13 mouse cellular contexts compared by ENCODE assay signal in genomic region chr2:32617601-32618000, GRCm38 (mm10). TPM values are rescaled to one million over a fixed set of nuclear protein-coding genes. Genes with fewer than 3 reads are reported as not detected.
A peak's percentile ranks its signal among the peaks of the same experiment; 100 is the strongest.
DNase-seq lines count a peak whose midpoint lies in the region; ATAC-seq and TF ChIP-seq lines count a peak whose summit lies in the region.
"Had no signal": no experiment of that assay in that cellular context is flagged by ENCODE, and none has a peak within 500 bp of the region (broad histone marks: within the 10 kb centered on the region; RNA-seq: fewer than 3 reads in every experiment).

No protein-coding gene starts in this region.

- TF ChIP-seq CTCF in forebrain, postnatal 0 days (IDR thresholded peaks at IDR 0.05; ENCODE audit: low read depth), result peak; percentile 49
- peak; percentile 41 for TF ChIP-seq CTCF in lung, embryonic 14.5 days (IDR thresholded peaks at IDR 0.05; ENCODE audit: low read depth)
- TF ChIP-seq CTCF in MEL (IDR thresholded peaks at IDR 0.05 in 2 of 3, conservative IDR thresholded peaks at IDR 0.05 in 1 of 3; ENCODE audit: control insufficient read depth in 1 of 3, insufficient read depth in 1 of 3, low read depth in 2 of 3, low read length in 3 of 3, poor library complexity in 1 of 3, severe bottlenecking in 1 of 3), result peak; percentile 56 to 65 (median 62)

- no peaks in the 10 kb centered on the region for H3K9me3 ChIP-seq in forebrain, postnatal 0 days (ENCODE audit: low read length)
- no peaks in the 10 kb centered on the region for H3K9me3 ChIP-seq in forebrain, embryonic 10.5 days
- 0 out of 2 replicates have a peak, but pooled peaks cover 4% of the 10 kb centered on the region for H3K9me3 ChIP-seq in lung, embryonic 14.5 days (ENCODE audit: low read depth, low read length)
- H3K9me3 ChIP-seq in MEL (replicated peaks; ENCODE audit: insufficient read depth, low read length), result no peaks in the 10 kb centered on the region
- H3K9me3 ChIP-seq in neural tube, embryonic 15.5 days (replicated peaks), result no peaks in the 10 kb centered on the region
- H3K9me3 ChIP-seq: embryonic facial prominence, embryonic 12.5 days; hindbrain, embryonic 13.5 days had no signal

- peak; percentile 41 for TF ChIP-seq RAD21 in MEL (IDR thresholded peaks at IDR 0.05; ENCODE audit: low read depth, low read length)

- H3K9ac ChIP-seq in forebrain, postnatal 0 days, result no peak overlapping the region
- H3K9ac ChIP-seq in lung, embryonic 14.5 days, result no peak overlapping the region
- H3K9ac ChIP-seq in MEL (ENCODE audit: control insufficient read depth, low read depth, low read length, poor library complexity, severe bottlenecking), result no peak overlapping the region
- no peak overlapping the region for H3K9ac ChIP-seq in neural tube, embryonic 15.5 days (replicated peaks)
- H3K9ac ChIP-seq: embryonic facial prominence, embryonic 12.5 days; hindbrain, embryonic 13.5 days had no signal

- H3K36me3 ChIP-seq in forebrain, postnatal 0 days (ENCODE audit: insufficient read depth), result peaks cover 9% of the 10 kb centered on the region
- peaks cover 54% of the 10 kb centered on the region for H3K36me3 ChIP-seq in forebrain, embryonic 10.5 days (replicated peaks)
- peaks cover 45% of the 10 kb centered on the region for H3K36me3 ChIP-seq in lung, embryonic 14.5 days (ENCODE audit: insufficient read depth)
- peaks cover 1 to 11% of the 10 kb centered on the region in 2 experiments; a peak in 2 of 4 replicates for H3K36me3 ChIP-seq in MEL (ENCODE audit: control insufficient read depth in 1 of 2, insufficient read depth in 2 of 2, low read length in 2 of 2)
- peaks cover 31% of the 10 kb centered on the region for H3K36me3 ChIP-seq in neural tube, embryonic 15.5 days

- H3K79me2 ChIP-seq in MEL (ENCODE audit: control insufficient read depth, insufficient read depth, low read length, poor library complexity), result no peaks in the 10 kb centered on the region

- no peak overlapping the region for H3K4me2 ChIP-seq in forebrain, postnatal 0 days (ENCODE audit: low read depth)
- no peak overlapping the region for H3K4me2 ChIP-seq in lung, embryonic 14.5 days
- H3K4me2 ChIP-seq in neural tube, embryonic 15.5 days, result no peak overlapping the region
- H3K4me2 ChIP-seq: embryonic facial prominence, embryonic 12.5 days; hindbrain, embryonic 13.5 days had no signal

- H3K4me1 ChIP-seq in forebrain, postnatal 0 days (ENCODE audit: insufficient read depth), result no peaks in the 10 kb centered on the region
- peaks cover 40% of the 10 kb centered on the region for H3K4me1 ChIP-seq in forebrain, embryonic 10.5 days
- peaks cover 31% of the 10 kb centered on the region for H3K4me1 ChIP-seq in lung, embryonic 14.5 days (ENCODE audit: insufficient read depth)
- peaks cover 2 to 17% of the 10 kb centered on the region in 2 experiments; a peak in 3 of 4 replicates for H3K4me1 ChIP-seq in MEL (ENCODE audit: control insufficient read depth in 1 of 2, insufficient read depth in 2 of 2, low read length in 2 of 2)
- peaks cover 30% of the 10 kb centered on the region for H3K4me1 ChIP-seq in neural tube, embryonic 15.5 days

- no peak for DNase-seq in forebrain, postnatal 0 days
- no peak for DNase-seq in forebrain, embryonic 10.5 days (ENCODE audit: extremely low spot score, low spot score)
- DNase-seq in lung, embryonic 14.5 days, result no peak
- no peak for DNase-seq in lung, postnatal 4 days
- peak; percentile 56 for DNase-seq in MEL (ENCODE audit: low read depth, low spot score)
- DNase-seq in retina, postnatal 1 day, result peak; percentile 61
- DNase-seq in embryo, embryonic 10 days (ENCODE audit: low spot score), result no peak
- DNase-seq: cerebellum, adult 11 months; lung, postnatal 14 days had no signal

- 94% methylated on average over 4 of the region's 4 CpGs for WGBS in forebrain, postnatal 0 days
- WGBS in forebrain, embryonic 10.5 days, result 95% methylated on average over 4 of the region's 4 CpGs
- 94% methylated on average over 4 of the region's 4 CpGs for WGBS in lung, embryonic 14.5 days
- WGBS in neural tube, embryonic 15.5 days, result 92% methylated on average over 4 of the region's 4 CpGs

- TF ChIP-seq POLR2A in MEL (IDR thresholded peaks at IDR 0.05; ENCODE audit: control insufficient read depth in 1 of 2, insufficient read depth in 1 of 2, low read depth in 1 of 2, low read length in 2 of 2, poor library complexity in 1 of 2), result no peak

- TF ChIP-seq EP300 in MEL (IDR thresholded peaks at IDR 0.05; ENCODE audit: low read depth in 1 of 2, low read length in 2 of 2), result no peak

- no peak for ATAC-seq in forebrain, postnatal 0 days
- no peak for ATAC-seq in lung, embryonic 14.5 days (ENCODE audit: insufficient read depth)
- ATAC-seq in neural tube, embryonic 15.5 days (ENCODE audit: low FRiP score), result no peak

- no peak overlapping the region for H3K27ac ChIP-seq in forebrain, postnatal 0 days (ENCODE audit: low read depth, low read length)
- H3K27ac ChIP-seq in forebrain, embryonic 10.5 days, result no peak overlapping the region
- no peak overlapping the region for H3K27ac ChIP-seq in lung, embryonic 14.5 days (ENCODE audit: low read depth)
- no peak overlapping the region for H3K27ac ChIP-seq in MEL (ENCODE audit: control insufficient read depth, low read depth, low read length)
- no peak overlapping the region for H3K27ac ChIP-seq in neural tube, embryonic 15.5 days (replicated peaks)
- H3K27ac ChIP-seq: embryonic facial prominence, embryonic 12.5 days; hindbrain, embryonic 13.5 days had no signal

- no peaks in the 10 kb centered on the region for H3K27me3 ChIP-seq in forebrain, postnatal 0 days (ENCODE audit: insufficient read depth, low read length)
- no peaks in the 10 kb centered on the region for H3K27me3 ChIP-seq in forebrain, embryonic 10.5 days (ENCODE audit: poor library complexity, severe bottlenecking)
- H3K27me3 ChIP-seq in lung, embryonic 14.5 days (ENCODE audit: insufficient read depth, low read length), result no peaks in the 10 kb centered on the region
- no peaks in the 10 kb centered on the region for H3K27me3 ChIP-seq in MEL (ENCODE audit: control insufficient read depth in 1 of 2, insufficient read depth in 2 of 2, low read length in 2 of 2)
- no peaks in the 10 kb centered on the region for H3K27me3 ChIP-seq in neural tube, embryonic 15.5 days (replicated peaks)
- H3K27me3 ChIP-seq: embryonic facial prominence, embryonic 12.5 days; hindbrain, embryonic 13.5 days had no signal

- H3K4me3 ChIP-seq in forebrain, postnatal 0 days (ENCODE audit: low read depth, low read length), result no peak overlapping the region
- H3K4me3 ChIP-seq in forebrain, embryonic 10.5 days, result no peak overlapping the region
- H3K4me3 ChIP-seq in lung, embryonic 14.5 days (ENCODE audit: low read depth, low read length), result no peak overlapping the region
- H3K4me3 ChIP-seq in MEL (ENCODE audit: control insufficient read depth in 1 of 2, insufficient read depth in 1 of 2, low read depth in 2 of 2, low read length in 2 of 2), result no peak overlapping the region
- H3K4me3 ChIP-seq in neural tube, embryonic 15.5 days (replicated peaks), result no peak overlapping the region
- H3K4me3 ChIP-seq: embryonic facial prominence, embryonic 12.5 days; hindbrain, embryonic 13.5 days had no signal

RNA-seq across cellular contexts. Expression of gene Ak1, which starts 4.0 kb away (rescaled TPM):
- total RNA-seq in forebrain, postnatal 0 days (2014; rRNA removed), result 114 and 123 TPM in 2 replicates
- 119 and 123 TPM in 2 replicates for polyA plus RNA-seq in forebrain, postnatal 0 days (2015; fragmentation: Nextera tagmentation; extraction: Ambion mirVana)
- polyA plus RNA-seq in forebrain, embryonic 10.5 days (2016; fragmentation: Nextera tagmentation; extraction: Ambion mirVana), result 17.8 and 20.2 TPM in 2 replicates
- 34.3 and 35.8 TPM in 2 replicates for polyA plus RNA-seq in lung, embryonic 14.5 days (2014; fragmentation: Nextera tagmentation; extraction: Ambion mirVana)
- 0.12 TPM in 1 of 2 replicates, not detected in the other for total RNA-seq in MEL (2012; rRNA removed)
- under 1 TPM in 1 of 2 experiments, not detected in 1; 0.13 TPM for polyA plus RNA-seq in MEL (2012; ENCODE audit: insufficient read depth in 1 of 2, insufficient read length in 2 of 2, low read depth in 1 of 2, low replicate concordance in 2 of 2, missing spikeins in 1 of 2)
- 88.5 and 103 TPM in 2 replicates for polyA plus RNA-seq in neural tube, embryonic 15.5 days (2015; fragmentation: Nextera tagmentation; extraction: Ambion mirVana)

RNA-seq across cellular contexts. Expression of gene St6galnac6, which starts 18.1 kb away (rescaled TPM):
- total RNA-seq in forebrain, postnatal 0 days (2014; rRNA removed), result 65.3 and 72.9 TPM in 2 replicates
- polyA plus RNA-seq in forebrain, postnatal 0 days (2015; fragmentation: Nextera tagmentation; extraction: Ambion mirVana), result 34.8 and 42.3 TPM in 2 replicates
- polyA plus RNA-seq in forebrain, embryonic 10.5 days (2016; fragmentation: Nextera tagmentation; extraction: Ambion mirVana), result 13.3 and 13.8 TPM in 2 replicates
- 8.3 and 11.1 TPM in 2 replicates for polyA plus RNA-seq in lung, embryonic 14.5 days (2014; fragmentation: Nextera tagmentation; extraction: Ambion mirVana)
- 9.0 and 12.5 TPM in 2 replicates for total RNA-seq in MEL (2012; rRNA removed)
- polyA plus RNA-seq in MEL (2012; ENCODE audit: insufficient read depth in 1 of 2, insufficient read length in 2 of 2, low read depth in 1 of 2, low replicate concordance in 2 of 2, missing spikeins in 1 of 2), result 10 to 100 TPM in 1 of 2 experiments, not detected in 1; 26.5 TPM
- 13.5 and 14.4 TPM in 2 replicates for polyA plus RNA-seq in neural tube, embryonic 15.5 days (2015; fragmentation: Nextera tagmentation; extraction: Ambion mirVana)

RNA-seq across cellular contexts. Expression of gene Eng, which starts 28.8 kb away (rescaled TPM):
- total RNA-seq in forebrain, postnatal 0 days (2014; rRNA removed), result 8.2 and 14.7 TPM in 2 replicates
- polyA plus RNA-seq in forebrain, postnatal 0 days (2015; fragmentation: Nextera tagmentation; extraction: Ambion mirVana), result 19.3 and 22.1 TPM in 2 replicates
- 24.5 and 24.7 TPM in 2 replicates for polyA plus RNA-seq in forebrain, embryonic 10.5 days (2016; fragmentation: Nextera tagmentation; extraction: Ambion mirVana)
- 91.1 and 98.5 TPM in 2 replicates for polyA plus RNA-seq in lung, embryonic 14.5 days (2014; fragmentation: Nextera tagmentation; extraction: Ambion mirVana)
- 0.33 and 0.73 TPM in 2 replicates for total RNA-seq in MEL (2012; rRNA removed)
- polyA plus RNA-seq in MEL (2012; ENCODE audit: insufficient read depth in 1 of 2, insufficient read length in 2 of 2, low read depth in 1 of 2, low replicate concordance in 2 of 2, missing spikeins in 1 of 2), result 1 to 10 TPM in 1 of 2 experiments, not detected in 1; 1.0 TPM
- polyA plus RNA-seq in neural tube, embryonic 15.5 days (2015; fragmentation: Nextera tagmentation; extraction: Ambion mirVana), result 29.6 and 40.5 TPM in 2 replicates

RNA-seq across cellular contexts. Expression of gene St6galnac4, which starts 30.7 kb away (rescaled TPM):
- total RNA-seq in forebrain, postnatal 0 days (2014; rRNA removed), result 32.4 and 35.5 TPM in 2 replicates
- polyA plus RNA-seq in forebrain, postnatal 0 days (2015; fragmentation: Nextera tagmentation; extraction: Ambion mirVana), result 31.3 and 33.2 TPM in 2 replicates
- polyA plus RNA-seq in forebrain, embryonic 10.5 days (2016; fragmentation: Nextera tagmentation; extraction: Ambion mirVana), result 15.7 and 17.6 TPM in 2 replicates
- polyA plus RNA-seq in lung, embryonic 14.5 days (2014; fragmentation: Nextera tagmentation; extraction: Ambion mirVana), result 22.0 and 23.8 TPM in 2 replicates
- 44.3 and 58.3 TPM in 2 replicates for total RNA-seq in MEL (2012; rRNA removed)
- 100 to 1,000 TPM in 1 of 2 experiments, not detected in 1; 109 TPM for polyA plus RNA-seq in MEL (2012; ENCODE audit: insufficient read depth in 1 of 2, insufficient read length in 2 of 2, low read depth in 1 of 2, low replicate concordance in 2 of 2, missing spikeins in 1 of 2)
- polyA plus RNA-seq in neural tube, embryonic 15.5 days (2015; fragmentation: Nextera tagmentation; extraction: Ambion mirVana), result 43.9 and 44.6 TPM in 2 replicates

RNA-seq across cellular contexts. Expression of gene 9430097D07Rik, which starts 42.1 kb away (rescaled TPM):
- 0.38 and 1.0 TPM in 2 replicates for total RNA-seq in forebrain, postnatal 0 days (2014; rRNA removed)
- 0.26 and 0.45 TPM in 2 replicates for polyA plus RNA-seq in forebrain, postnatal 0 days (2015; fragmentation: Nextera tagmentation; extraction: Ambion mirVana)
- polyA plus RNA-seq in forebrain, embryonic 10.5 days (2016; fragmentation: Nextera tagmentation; extraction: Ambion mirVana), result 0.19 and 0.30 TPM in 2 replicates
- 0.20 TPM in 1 of 2 replicates, not detected in the other for polyA plus RNA-seq in lung, embryonic 14.5 days (2014; fragmentation: Nextera tagmentation; extraction: Ambion mirVana)
- 0.12 and 0.13 TPM in 2 replicates for total RNA-seq in MEL (2012; rRNA removed)
- polyA plus RNA-seq in MEL (2012; ENCODE audit: insufficient read depth in 1 of 2, insufficient read length in 2 of 2, low read depth in 1 of 2, low replicate concordance in 2 of 2, missing spikeins in 1 of 2), result under 1 TPM in 1 of 2 experiments, not detected in 1; 0.11 TPM
- 0.59 and 0.99 TPM in 2 replicates for polyA plus RNA-seq in neural tube, embryonic 15.5 days (2015; fragmentation: Nextera tagmentation; extraction: Ambion mirVana)
- total RNA-seq: heart, adult 8-10 months had no signal

Comparison
In these comparisons a context has a peak if more than half of its experiments do, and no peak if none do; other contexts are left out.
1. DNase-seq: peak in MEL (single experiment) and retina, postnatal 1 day (single experiment); none in forebrain, postnatal 0 days (single experiment), forebrain, embryonic 10.5 days (single experiment), lung, embryonic 14.5 days (single experiment), lung, postnatal 4 days (0 of 2) and embryo, embryonic 10 days (single experiment).
2. RNA of gene Ak1, which starts 4.0 kb away (polyA plus RNA-seq): 119 to 123 TPM in forebrain, postnatal 0 days, 88.5 to 103 TPM in neural tube, embryonic 15.5 days, 34.3 to 35.8 TPM in lung, embryonic 14.5 days and 17.8 to 20.2 TPM in forebrain, embryonic 10.5 days; 0.13 TPM in MEL; every median in the first group is over 10 times any median in the second.
3. RNA of gene Eng, which starts 28.8 kb away (polyA plus RNA-seq): 91.1 to 98.5 TPM in lung, embryonic 14.5 days, 29.6 to 40.5 TPM in neural tube, embryonic 15.5 days, 24.5 to 24.7 TPM in forebrain, embryonic 10.5 days and 19.3 to 22.1 TPM in forebrain, postnatal 0 days; 1.0 TPM in MEL; every median in the first group is over 10 times any median in the second.
4. Peak in every context shown above with its lines, with median percentiles within 50 percentile points of each other: CTCF ChIP-seq.